Mouse (Mus musculus): Measurements from ENCODE around the gene Gm9780.
"Not testable (repeated sequence)": the region's sequence is repeated elsewhere in the genome, so short reads cannot be mapped to it uniquely, and the experiment has no call there.

DNA sequence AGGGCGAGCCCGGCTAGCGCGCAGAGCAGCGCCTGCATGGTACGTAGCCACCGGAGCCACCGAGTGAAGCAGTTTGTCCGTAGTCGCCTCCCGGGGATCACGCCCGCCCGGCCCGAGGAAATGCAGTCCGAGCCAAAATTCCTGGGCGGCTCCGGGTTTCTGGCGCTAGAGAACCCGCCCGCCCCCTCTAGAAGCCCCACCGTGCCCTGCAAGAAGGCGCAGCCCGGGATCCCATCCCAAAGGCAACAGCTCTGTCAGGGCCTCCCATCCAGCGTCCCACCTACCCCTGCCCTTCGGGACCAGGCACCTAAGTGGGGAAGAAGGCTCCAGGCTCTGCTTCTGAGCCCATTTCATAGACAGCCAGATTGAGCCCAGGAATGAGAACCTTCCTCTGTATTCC is at the start of gene Gm9780:
- TF ChIP-seq CTCF, EP300 (IDR thresholded peaks at IDR 0.05): not testable (repeated sequence)
